Mouse (Mus musculus) liver, postnatal 0 days (tissue): ENCODE measurements at regions not wholly inside any gene's neighbourhood (a gene's known extent, or its start where the extent isn't known, plus 50 kb on each side); places are given as distances from the start of the nearest gene placed in this dataset.

Experiments
- ATAC-seq: fragments of 200-750 bp; cut with Nextera tagmentation; 2 replicates; pipeline ENCODE4 v1.8.0; 2017; ENCODE audit warnings: mild to moderate bottlenecking, moderate library complexity
- DNase-seq: peaks from one replicate; pipeline ENCODE4 v3.0.0-alpha.2; 2016
- H3K27ac ChIP-seq: fragments of 300-500 bp; sonication (generic); 2 replicates; pipeline ENCODE4 v1.5.1; 2014; ENCODE audit warnings: antibody characterized with exemption, moderate library complexity, mild to moderate bottlenecking, low read depth
- H3K27me3 ChIP-seq: fragments of 300-500 bp; sonication (generic); 2 replicates; pipeline ENCODE4 v1.6.1; 2014; ENCODE audit warnings: low read length, control low read depth, mixed read lengths; ENCODE audit not compliant: insufficient read depth
- H3K36me3 ChIP-seq: fragments of 300-500 bp; sonication (generic); replicated peaks from 2 replicates; pipeline ENCODE4 v1.6.1; 2014; ENCODE audit warnings: mild to moderate bottlenecking, control low read depth, low read length, moderate library complexity, mixed read lengths; ENCODE audit not compliant: insufficient read depth
- H3K4me1 ChIP-seq: fragments of 300-500 bp; sonication (generic); 2 replicates; pipeline ENCODE4 v1.6.1; 2014; ENCODE audit warnings: antibody characterized with exemption, mild to moderate bottlenecking, control low read depth; ENCODE audit not compliant: insufficient read depth
- H3K4me2 ChIP-seq: fragments of 300-500 bp; sonication (generic); 2 replicates; pipeline ENCODE4 v1.6.1; 2014; ENCODE audit warnings: low read depth, mild to moderate bottlenecking, low read length, moderate library complexity, mixed read lengths
- H3K4me3 ChIP-seq: fragments of 300-500 bp; sonication (generic); 2 replicates; pipeline ENCODE4 v1.5.1; 2014; ENCODE audit warnings: low read depth, low read length
- H3K9ac ChIP-seq: fragments of 300-500 bp; sonication (generic); replicated peaks from 2 replicates; pipeline ENCODE4 v1.6.1; 2014; ENCODE audit warnings: mild to moderate bottlenecking, moderate library complexity
- H3K9me3 ChIP-seq: fragments of 300-500 bp; sonication (generic); 2 replicates; pipeline ENCODE4 v1.6.1; 2016; ENCODE audit warnings: mild to moderate bottlenecking, control low read depth, low read length, mixed read lengths
- CTCF ChIP-seq: sonication (generic); IDR thresholded peaks from 2 replicates; pipeline ENCODE4 v1.5.1; 2016; ENCODE audit warnings: antibody characterized with exemption, low read depth
- EP300 ChIP-seq: IDR thresholded peaks from 2 replicates; pipeline ENCODE4 v1.6.1; 2016; ENCODE audit warnings: antibody characterized with exemption, low read depth, mild to moderate bottlenecking
- WGBS: fragments of 180-500 bp; shearing (Covaris S2); extraction: QIAGEN DNeasy Blood & Tissue Kit; methylation state at CpG from one replicate; pipeline ENCODE4 v1.1.7; 2014; ENCODE audit not compliant: insufficient replicate concordance; 5-methylcytosine and 5-hydroxymethylcytosine counted together

GRCm38 (mm10) chr4:47823299-47823698 is 221.7 kb upstream of the Nr4a3 start:
- H3K27ac ChIP-seq, result no peak overlapping the region
- no peak overlapping the region for H3K9ac ChIP-seq
- no peak for ATAC-seq

DNA sequence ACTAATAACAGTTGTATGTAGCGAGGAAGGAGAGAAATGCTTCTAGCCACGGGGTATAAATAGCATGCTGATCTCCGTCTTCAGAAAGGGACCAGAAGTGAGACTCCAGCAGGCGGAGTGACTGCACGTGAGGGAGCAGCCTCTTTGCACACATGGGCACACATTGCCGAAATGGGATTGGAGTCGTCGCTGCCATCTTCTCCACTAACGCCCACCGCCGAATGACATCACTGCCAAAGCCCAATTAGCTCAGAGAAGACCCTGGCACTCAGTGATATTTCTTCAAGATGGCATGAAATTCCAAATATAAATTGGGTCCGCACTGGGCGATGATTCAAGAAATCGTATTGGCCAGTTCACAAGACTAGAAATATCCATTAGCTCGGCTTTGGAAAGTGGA is 220.9 kb upstream of the Nr4a3 start:
- no peak for ATAC-seq
- H3K9me3 ChIP-seq, result no peaks in the 10 kb centered on the region
- TF ChIP-seq CTCF (no peak), EP300 (no peak)
- H3K4me2 ChIP-seq, result no peak overlapping the region
- H3K4me3 ChIP-seq, result no peak overlapping the region
- no peaks in the 10 kb centered on the region for H3K4me1 ChIP-seq
- no peak overlapping the region for H3K9ac ChIP-seq
- no peak for DNase-seq
- no peaks in the 10 kb centered on the region for H3K27me3 ChIP-seq
- H3K27ac ChIP-seq, result no peak overlapping the region
- 81% methylated on average over 15 of the region's 15 CpGs for WGBS
- no peaks in the 10 kb centered on the region for H3K36me3 ChIP-seq

More at GRCm38 (mm10) chr4:47823299-47823698, 221.7 kb upstream of the Nr4a3 start:
- no peaks in the 10 kb centered on the region for H3K27me3 ChIP-seq
- TF ChIP-seq CTCF, result no peak
- TF ChIP-seq EP300, result no peak
- H3K4me1 ChIP-seq, result no peaks in the 10 kb centered on the region
- no peak overlapping the region for H3K4me3 ChIP-seq
- H3K4me2 ChIP-seq, result no peak overlapping the region
- WGBS, result 79% methylated on average over 9 of the region's 9 CpGs
- no peaks in the 10 kb centered on the region for H3K9me3 ChIP-seq
- no peaks in the 10 kb centered on the region for H3K36me3 ChIP-seq
- no peak for DNase-seq

GRCm38 (mm10) chr4:47832905-47833304 is 212.0 kb upstream of the Nr4a3 start:
- H3K9me3 ChIP-seq, result no peaks in the 10 kb centered on the region
- no peak overlapping the region for H3K9ac ChIP-seq
- H3K27ac ChIP-seq, result no peak overlapping the region
- no peak overlapping the region for H3K4me3 ChIP-seq
- H3K36me3 ChIP-seq, result no peaks in the 10 kb centered on the region
- no peak overlapping the region for H3K4me2 ChIP-seq
- DNase-seq (no peak), ATAC-seq (no peak)
- H3K4me1 ChIP-seq, result no peaks in the 10 kb centered on the region
- WGBS, result 22% methylated on average over 2 of the region's 2 CpGs
- no peaks in the 10 kb centered on the region for H3K27me3 ChIP-seq
- TF ChIP-seq CTCF, result no peak
- no peak for TF ChIP-seq EP300

- Histone ChIP-seq H3K9ac (no peak overlapping the region), H3K9me3 (no peaks in the 10 kb centered on the region), H3K4me2 (no peak overlapping the region), H3K4me3 (no peak overlapping the region), H3K4me1 (no peaks in the 10 kb centered on the region), H3K27ac (no peak overlapping the region), H3K36me3 (no peaks in the 10 kb centered on the region), H3K27me3 (no peaks in the 10 kb centered on the region)
- DNase-seq (no peak), ATAC-seq (no peak)
- TF ChIP-seq CTCF (no peak), EP300 (no peak)
- 35% methylated on average over 2 of the region's 2 CpGs for WGBS
These were observed 206.5 kb upstream of the Nr4a3 start for GRCm38 (mm10) chr4:47838411-47838810.

DNA sequence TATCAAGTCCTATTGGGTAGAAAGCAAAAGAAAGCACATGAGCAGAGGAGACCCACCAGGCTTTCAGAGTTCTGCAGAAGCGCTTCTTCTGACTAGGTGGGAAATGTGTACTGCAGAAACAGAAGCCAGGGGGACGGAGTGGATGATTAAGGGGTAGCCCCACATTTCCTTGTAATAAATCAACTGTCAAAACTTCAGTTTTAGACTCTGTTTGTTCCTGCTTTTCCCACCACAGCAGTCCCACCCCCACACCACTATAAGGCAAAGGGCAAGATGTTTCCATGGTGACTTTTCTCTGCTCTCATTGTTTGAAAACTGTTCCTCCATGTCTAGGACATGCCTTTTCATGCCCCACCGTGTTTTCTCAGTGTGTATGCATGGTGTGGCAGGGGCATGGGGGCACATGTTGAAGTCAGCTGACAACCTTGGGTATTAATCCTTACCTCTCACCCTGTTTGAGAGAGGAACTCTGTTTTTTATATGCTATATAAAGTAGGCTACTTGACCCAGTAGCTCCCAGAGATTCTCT is 202.8 kb upstream of the Nr4a3 start:
- no peak overlapping the region for H3K9ac ChIP-seq
- DNase-seq (no peak), ATAC-seq (no peak)
- H3K4me2 ChIP-seq, result no peak overlapping the region
- no peaks in the 10 kb centered on the region for H3K9me3 ChIP-seq
- no peaks in the 10 kb centered on the region for H3K4me1 ChIP-seq
- TF ChIP-seq CTCF (no peak), EP300 (no peak)
- no peak overlapping the region for H3K27ac ChIP-seq
- H3K4me3 ChIP-seq, result no peak overlapping the region
- no peaks in the 10 kb centered on the region for H3K27me3 ChIP-seq
- WGBS, result 30% methylated on average over 3 of the region's 3 CpGs
- H3K36me3 ChIP-seq, result no peaks in the 10 kb centered on the region

DNA sequence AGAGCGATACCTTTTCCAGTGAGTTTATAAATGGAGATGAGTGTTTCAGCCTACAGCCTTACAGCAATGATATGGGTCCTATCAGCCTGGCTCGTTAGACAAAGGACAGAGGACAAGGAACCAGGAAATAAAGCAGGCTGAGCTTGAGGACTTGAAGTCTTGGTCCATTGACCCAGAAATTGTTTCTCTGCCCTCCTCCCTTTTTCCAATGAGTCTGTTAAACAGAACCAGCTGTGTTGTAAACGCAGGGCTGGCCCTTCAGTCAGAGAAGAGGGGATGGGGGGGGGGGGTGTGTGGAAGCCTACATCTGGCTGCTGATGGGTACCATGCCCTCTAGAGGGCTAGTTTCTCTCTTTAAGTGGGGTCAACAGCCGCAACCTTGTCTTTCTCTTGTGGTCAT is 199.7 kb upstream of the Nr4a3 start:
- H3K36me3 ChIP-seq, result no peaks in the 10 kb centered on the region
- no peak overlapping the region for H3K4me3 ChIP-seq
- H3K9ac ChIP-seq, result no peak overlapping the region
- H3K4me2 ChIP-seq, result no peak overlapping the region
- WGBS, result 65% methylated on average over 4 of the region's 4 CpGs
- TF ChIP-seq CTCF (no peak), EP300 (no peak)
- no peaks in the 10 kb centered on the region for H3K27me3 ChIP-seq
- no peak overlapping the region for H3K27ac ChIP-seq
- H3K4me1 ChIP-seq, result no peaks in the 10 kb centered on the region
- H3K9me3 ChIP-seq, result no peaks in the 10 kb centered on the region
- DNase-seq (no peak), ATAC-seq (no peak)
